Mouse (Mus musculus) thymus, postnatal 14 days (tissue): Measurements from ENCODE around the gene Gal3st4.
"Not testable (repeated sequence)": the region's sequence is repeated elsewhere in the genome, so short reads cannot be mapped to it uniquely, and the experiment has no call there.

Experiments used
- DNase-seq: peaks from one replicate; pipeline ENCODE4 v3.0.0; 2021

The Gal3st4 gene

GRCm38 (mm10) chr5:138260834-138261233 is 11.8 kb downstream of the Gal3st4 start:
- DNase-seq, result peak; percentile 1

DNA sequence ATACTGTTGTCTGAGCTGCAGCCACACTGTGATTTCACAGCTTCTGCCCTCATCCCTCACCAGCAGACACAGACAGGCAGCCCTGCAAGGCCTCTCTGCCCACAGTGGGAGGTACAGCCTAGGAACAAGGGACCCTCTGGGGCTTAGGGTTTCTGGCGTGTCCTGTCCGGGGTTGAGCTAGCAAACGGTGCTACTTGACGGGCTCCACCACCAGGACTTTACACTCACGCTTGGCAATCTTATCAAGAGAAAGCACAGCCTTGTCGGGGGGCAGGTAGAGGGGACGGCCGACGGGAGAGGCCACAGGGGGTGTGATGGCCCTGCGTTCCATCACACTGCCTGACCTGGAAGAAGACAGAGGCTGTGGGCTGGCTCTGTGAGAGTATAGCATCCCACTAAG is 12.6 kb downstream of the Gal3st4 start:
- no peak for DNase-seq

- no peak for DNase-seq
These were observed 13.6 kb downstream of the Gal3st4 start for GRCm38 (mm10) chr5:138258993-138259392.

GRCm38 (mm10) chr5:138258542-138258941 is 14.1 kb downstream of the Gal3st4 start:
- no peak for DNase-seq

DNA sequence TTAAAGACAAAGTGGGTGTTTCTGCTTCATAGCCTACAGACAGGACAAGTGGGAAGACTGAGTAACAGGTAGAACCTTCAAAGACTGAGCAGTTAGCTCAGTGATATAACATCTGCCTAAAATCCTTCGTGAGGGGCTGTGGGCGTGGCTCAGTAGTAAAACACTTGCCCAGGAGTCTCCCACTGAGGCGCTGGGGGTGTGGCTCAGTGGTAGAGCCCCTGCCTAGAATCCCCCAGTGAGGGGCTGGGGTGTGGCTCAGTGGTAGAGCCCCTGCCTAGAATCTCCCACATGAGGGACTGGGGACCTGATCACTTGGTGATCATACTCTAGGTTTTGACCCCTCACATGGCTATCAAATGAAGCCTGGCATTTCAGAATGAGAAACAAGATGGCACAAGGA is 14.6 kb downstream of the Gal3st4 start:
- no peak for DNase-seq

DNA sequence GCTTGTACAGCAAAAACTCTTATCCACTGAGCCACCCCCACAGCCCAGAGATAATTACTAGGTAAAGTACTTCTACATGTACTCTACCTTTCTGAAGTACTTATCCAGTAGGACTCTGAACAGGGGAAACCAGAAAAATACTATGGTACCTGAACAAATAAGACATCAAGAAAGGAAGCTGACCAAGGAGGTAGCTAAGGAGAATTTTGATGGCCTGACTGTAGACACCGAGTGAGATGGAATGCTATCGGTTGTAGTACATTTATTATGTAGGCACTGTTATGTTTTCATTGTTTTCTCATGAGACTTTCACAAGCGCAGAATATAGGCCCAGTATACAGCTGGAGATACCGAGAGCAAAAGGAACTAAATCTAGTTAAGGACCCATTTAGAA is 15.1 kb downstream of the Gal3st4 start:
- no peak for DNase-seq

DNA sequence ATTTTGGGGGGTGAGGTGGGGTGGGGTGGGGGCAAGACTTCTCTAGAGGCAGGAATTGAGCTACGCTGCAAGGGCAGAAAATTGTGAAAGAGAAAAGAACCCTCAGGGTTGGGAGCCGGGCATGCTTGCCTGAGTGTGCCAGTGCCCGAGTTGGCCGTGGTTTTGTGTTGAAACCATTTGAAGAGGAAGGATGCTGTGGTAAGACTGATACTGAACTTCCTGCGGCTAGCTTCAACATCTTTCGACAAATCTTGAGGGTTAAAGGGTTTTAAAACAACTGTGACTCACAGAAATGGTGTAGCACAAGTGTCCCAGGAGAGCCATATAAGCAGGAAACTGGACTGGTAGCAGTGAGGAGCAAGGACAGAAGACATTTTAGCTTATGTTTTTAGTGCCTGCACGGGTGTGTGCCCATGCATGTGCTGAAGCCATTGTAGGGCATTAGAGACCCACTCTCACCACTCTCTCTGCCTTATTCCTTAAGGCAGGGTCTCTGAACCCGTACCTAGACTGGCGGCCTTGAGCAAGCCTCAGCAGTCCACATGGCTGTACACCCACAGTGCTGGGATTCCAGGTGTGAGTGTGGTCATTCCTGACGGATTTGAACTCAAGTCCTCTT is 15.6 kb downstream of the Gal3st4 start:
- DNase-seq, result no peak

DNA sequence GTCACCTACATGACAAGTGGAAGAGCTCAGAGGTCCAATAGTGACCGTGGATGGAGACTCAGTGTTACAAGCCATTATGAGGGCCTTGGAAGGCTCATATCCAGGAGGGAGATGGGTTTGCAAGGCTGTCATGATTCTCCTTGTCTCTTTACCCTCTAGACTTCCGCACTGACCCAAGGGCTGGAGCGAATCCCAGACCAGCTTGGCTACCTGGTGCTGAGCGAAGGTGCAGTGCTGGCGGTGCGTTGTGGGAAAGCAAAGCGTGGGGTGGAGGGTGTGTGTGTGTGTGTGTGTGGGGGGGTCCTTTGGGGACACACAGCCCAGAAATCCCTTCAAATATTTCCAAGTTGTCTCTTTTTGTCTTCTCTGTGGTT is 16.6 kb downstream of the Gal3st4 start:
- no peak for DNase-seq

DNA sequence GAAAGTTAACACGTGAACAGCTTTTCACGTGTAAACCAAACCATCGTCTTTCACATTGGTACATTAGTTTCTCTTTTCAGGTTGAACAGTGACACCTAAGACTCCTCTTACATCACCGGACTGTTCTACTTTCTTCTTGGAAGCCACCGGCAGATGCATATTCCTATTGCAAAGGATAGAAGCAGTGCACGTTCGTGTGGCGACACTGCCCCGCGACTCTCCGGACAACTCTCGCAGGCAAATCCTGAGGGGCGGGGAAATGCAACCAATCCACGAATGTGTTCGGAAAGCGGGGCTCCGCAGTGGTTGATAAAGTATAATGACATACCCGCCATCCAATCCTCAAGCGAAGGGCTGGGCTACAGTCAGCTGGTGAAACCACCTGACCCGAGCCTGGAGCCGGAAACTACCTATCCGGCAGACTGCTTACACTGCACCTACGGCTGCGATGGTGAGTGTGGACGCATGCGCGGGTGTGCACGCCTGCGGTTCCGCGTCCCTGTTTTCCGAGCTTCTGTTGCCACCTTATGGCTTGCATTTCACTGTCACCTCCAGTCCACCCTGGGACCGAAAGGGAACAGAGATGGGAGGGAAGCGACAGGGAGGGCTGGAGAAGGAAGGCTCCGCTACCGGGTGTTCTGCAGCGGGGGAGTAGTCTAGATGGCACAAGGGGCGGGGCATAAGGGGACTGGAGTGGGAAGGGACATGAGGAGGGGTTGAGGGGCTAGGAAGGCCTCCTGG is 17.1 kb downstream of the Gal3st4 start, which contains the start of gene Lamtor4:
TSS of gene Lamtor4 (plus strand) at position 130 of the 741 bp plus-strand sequence.
- peak; percentile 92 for DNase-seq

DNA sequence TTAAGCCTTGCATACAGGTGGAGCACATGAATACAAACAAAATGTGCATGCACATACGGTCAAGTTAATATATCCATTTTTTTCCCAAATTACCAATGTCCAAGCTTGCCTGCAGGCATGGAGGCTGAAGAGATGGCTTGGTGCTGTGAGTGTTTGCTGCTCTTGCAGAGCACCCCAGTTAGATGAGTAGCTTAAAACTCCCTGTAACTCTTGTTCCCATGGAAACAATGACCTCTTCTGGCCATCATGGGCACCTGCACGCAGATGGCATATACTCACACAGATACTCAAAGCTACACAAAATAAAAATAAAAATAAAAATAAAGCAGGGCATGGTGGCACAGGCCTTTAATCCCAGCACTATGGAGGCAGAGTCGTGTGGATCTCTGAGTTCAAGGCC is 19.6 kb downstream of the Gal3st4 start:
- no peak for DNase-seq

DNA sequence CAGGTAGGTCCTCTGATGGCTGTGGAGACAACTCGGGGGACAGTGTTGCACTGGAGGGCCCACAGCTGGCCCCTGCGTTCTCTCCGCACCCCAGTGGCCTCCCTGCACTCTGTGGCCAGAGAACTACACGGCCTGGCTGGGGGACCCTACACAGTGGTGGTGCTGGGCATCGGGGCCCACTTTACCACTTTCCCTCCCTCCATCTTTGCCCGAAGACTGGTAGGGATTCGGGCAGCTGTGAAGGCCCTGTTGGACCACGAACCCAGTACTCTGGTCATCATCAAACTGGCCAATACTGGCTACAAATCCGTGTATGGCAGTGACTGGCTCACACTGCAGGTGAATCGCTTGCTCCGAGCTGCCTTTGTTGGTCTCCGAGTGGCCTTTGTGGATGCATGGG is 21.5 kb downstream of the Gal3st4 start:
- DNase-seq, result no peak

- no peak for DNase-seq
These were observed 31.1 kb downstream of the Gal3st4 start for GRCm38 (mm10) chr5:138241511-138241910.

GRCm38 (mm10) chr5:138234224-138234623 is 38.4 kb downstream of the Gal3st4 start:
- DNase-seq, result no peak

- no peak for DNase-seq
These were observed 38.9 kb downstream of the Gal3st4 start for GRCm38 (mm10) chr5:138233778-138234177.

DNA sequence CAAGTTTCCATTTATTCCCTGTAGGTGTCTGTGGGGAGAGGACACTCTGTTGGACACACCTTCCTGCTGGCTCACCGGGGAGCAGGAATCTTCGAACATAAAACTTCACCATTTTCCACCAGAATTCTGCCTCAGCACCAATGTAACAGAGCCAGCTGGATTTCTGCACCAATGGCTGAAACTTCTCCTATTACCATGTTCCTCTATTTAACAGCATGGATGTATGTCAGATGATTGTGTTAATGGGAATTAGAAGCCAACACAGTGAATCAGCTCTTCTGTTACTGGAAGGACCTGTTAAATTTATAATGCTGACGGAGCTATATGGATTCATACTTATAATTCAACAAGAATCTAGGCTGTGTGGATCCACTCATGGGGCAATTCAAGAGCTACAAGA is 43.1 kb downstream of the Gal3st4 start:
- no peak for DNase-seq

GRCm38 (mm10) chr5:138228026-138228425 is 44.6 kb downstream of the Gal3st4 start:
- peak; percentile 62 for DNase-seq

DNA sequence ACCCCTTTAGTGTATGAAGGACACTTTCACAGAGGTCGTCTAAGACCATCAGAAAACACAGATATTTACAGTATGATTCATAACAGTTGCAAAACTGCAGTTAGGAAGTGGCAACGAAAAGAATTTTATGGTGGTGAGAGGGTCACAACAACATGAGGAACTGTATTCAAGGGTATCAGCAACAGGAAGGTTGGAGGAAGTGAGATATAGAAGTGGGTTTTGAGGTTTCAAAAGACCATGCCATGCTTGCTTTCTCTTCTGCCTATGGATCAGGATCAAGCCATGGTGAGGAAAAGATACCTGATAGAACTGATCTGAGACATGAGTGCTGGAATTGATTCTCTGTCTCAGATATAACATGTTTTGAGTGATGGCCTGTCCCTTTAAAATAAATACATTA is 45.3 kb downstream of the Gal3st4 start:
- no peak for DNase-seq

DNA sequence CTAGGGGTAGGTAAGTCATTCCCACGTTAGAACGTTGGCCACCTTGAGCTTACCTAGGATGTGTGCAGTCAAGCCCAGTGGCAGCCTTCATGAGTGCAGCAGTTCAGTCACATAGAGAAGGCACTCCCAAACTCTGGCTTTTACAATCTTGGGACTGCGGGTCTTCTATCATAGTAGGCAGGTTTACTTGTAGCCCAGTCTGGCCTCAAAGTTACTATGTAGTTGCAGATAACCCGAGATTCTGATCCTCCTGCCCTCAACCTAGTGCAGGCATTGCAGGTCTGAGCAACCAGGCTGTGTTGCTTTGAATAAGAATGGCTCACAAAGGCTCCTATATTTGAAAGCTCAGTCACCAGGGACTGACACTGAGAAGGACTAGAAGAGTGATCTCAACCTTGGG is 46.1 kb downstream of the Gal3st4 start:
- DNase-seq, result no peak

DNA sequence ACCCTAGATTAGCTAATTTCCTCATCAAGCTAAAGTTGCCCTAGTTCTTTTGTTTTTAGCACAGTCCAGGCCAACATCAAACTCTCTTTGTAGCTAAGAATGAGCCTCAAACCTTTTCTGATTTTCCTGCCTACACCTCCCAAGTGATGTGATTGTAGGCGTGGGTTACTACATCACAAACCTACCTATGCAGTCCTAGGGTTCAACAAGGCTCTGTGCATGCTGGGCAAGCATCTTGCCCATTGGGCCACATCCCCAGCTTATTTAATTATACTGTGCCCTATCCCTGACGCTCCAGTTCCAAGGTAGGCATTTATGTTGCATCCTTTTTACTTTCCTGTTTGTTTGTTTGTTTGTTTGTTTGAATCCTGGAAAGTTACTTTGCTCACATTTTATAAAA is 46.9 kb downstream of the Gal3st4 start, which contains the start of gene Nxpe5:
TSS of gene Nxpe5 (plus strand) at position 199 of the 400 bp plus-strand sequence.
- no peak for DNase-seq

DNA sequence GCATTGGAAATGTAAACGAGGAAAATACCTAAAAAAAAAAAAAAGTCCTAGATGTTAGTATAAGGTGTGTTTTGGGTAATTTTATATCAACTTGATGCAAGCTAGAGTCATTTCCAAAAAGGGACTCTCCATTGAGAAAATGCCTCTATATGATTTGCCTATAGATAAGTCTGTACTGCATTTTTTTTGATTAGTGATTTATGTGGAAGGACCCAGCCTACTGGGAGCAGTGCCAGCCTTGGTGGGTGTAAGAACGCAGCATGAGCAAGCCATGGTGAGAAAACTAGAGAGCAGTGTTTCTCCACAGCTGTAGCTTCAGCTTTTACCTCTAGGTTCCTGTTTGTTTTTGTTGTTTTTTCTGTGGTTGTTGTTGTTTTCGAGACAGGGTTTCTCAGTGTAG is 49.4 kb downstream of the Gal3st4 start:
- DNase-seq, result no peak

GRCm38 (mm10) chr5:138222111-138222510 is 50.5 kb downstream of the Gal3st4 start:
- peak; percentile 87 for DNase-seq

DNA sequence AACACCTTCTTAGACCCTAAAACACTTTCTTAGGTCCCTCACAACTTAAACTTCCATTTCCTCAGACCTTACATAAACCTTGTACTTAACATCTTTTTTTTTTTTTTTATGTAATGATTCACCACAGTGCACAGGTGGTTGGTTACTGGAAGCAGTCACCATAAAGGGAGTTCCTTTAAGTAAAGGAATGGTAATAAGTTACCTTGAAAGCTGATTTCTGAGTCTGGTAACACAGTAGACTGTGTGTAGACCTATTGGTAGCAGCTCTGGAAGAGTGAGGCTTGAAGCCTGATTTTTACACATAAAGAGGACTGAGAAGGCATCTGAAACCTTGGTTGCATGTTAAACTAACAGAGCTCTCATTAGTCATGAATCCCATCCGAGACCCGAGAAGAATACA is 52.8 kb downstream of the Gal3st4 start:
- no peak for DNase-seq

GRCm38 (mm10) chr5:138216632-138217031 is 56.0 kb downstream of the Gal3st4 start:
- not testable (repeated sequence) for DNase-seq
